Mouse (Mus musculus): Measurements from ENCODE around the gene Ldoc1. TPM values are rescaled to one million over a fixed set of nuclear protein-coding genes. Genes with fewer than 3 reads are reported as not detected.

Ldoc1 gene
- polyA plus RNA-seq (2015; fragmentation: Nextera tagmentation; extraction: Ambion mirVana) = not detected in 2 replicates

GRCm38 (mm10) chrX:61709302-61710033 is at the start of gene Ldoc1:
TSS of gene Ldoc1 (plus strand) at chrX:61709497.

Data from spleen, postnatal 0 days (tissue).